Mouse (Mus musculus): ENCODE results near the gene Olfr62.

The Olfr62 gene

DNA sequence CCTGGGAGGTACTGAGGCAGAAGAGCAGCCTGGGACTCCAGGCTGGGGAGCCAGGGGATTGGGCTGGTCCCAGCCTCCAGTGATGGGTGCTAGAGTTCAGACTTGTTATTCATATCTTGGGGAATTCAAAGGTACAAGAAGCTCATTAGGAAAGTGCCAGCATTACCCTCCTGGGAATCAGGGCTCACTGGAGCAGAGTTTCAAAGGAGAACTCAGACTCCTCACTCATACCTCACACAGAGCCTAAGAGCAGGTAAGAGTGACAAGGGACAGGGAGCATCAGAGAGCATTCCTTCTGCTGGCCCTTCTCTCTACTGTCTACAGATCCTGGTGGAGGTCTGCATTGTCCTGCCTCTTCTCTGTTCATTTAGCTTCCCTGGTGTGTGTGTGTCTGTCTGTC, at the start of gene Olfr62:
Olfr62 (plus strand) TSS at position 301 of the 400 bp plus-strand sequence.
- DNase-seq: no peak

DNA sequence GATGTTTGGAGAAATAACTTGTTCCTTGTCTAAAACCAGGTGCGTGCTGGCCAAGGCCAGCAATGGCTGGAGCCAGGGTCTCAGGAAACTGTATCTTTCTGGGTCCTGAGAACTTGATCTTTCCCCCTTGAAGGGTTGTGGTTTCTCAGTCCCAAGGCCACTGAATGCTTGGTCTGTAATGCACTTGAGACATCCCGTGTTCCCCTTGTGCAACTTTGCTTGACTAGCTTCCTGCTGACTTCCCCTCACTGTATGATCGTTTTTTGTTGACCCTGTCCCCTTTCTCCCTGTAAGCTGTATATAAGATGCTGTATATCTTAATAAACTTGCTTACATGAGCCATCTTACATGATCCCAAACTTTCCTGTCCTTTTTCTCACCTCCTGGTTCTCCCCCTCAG, 48.9 kb upstream of the Olfr62 start:
- DNase-seq: no peak

DNA sequence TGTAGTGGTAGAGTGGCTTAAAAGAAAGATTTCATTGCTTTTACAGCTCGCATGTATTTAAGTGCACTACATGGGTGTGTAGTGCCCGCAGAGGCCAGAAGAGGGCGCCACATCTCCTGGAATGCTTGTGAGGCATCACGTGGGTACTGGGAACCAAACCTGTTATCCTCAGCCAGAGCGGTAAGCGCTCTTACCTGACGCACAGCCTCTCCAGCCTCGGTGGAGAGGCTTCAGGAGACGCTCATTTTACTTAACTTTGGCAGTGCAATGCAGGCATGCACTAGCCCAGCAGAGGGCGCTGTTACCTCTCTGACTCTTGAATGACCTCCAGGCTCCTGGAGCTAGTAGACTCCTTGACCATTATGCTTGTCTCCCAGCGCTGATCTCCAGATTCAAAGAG, 46.1 kb upstream of the Olfr62 start:
- DNase-seq: peak; percentile 66 to 69

DNA sequence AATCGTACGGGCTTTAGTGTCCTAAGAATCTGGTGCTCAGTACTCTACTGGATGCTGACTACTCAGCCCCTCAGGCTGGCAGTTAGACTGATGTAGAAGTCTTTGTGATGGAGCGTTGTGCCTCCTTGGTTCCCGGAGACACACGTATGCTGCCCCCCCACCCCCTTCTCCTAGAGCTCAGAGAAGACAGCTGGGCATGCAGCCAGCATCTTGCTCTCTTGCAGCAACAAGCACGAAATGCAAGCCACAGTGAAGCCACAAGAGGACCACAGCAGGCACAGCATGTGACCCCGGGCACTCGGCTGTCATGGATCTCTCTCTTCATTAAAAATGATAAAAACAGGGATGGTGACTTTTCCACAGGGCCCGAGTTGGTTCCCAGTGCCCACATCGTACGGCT, 43.3 kb upstream of the Olfr62 start:
- no peak for DNase-seq

DNA sequence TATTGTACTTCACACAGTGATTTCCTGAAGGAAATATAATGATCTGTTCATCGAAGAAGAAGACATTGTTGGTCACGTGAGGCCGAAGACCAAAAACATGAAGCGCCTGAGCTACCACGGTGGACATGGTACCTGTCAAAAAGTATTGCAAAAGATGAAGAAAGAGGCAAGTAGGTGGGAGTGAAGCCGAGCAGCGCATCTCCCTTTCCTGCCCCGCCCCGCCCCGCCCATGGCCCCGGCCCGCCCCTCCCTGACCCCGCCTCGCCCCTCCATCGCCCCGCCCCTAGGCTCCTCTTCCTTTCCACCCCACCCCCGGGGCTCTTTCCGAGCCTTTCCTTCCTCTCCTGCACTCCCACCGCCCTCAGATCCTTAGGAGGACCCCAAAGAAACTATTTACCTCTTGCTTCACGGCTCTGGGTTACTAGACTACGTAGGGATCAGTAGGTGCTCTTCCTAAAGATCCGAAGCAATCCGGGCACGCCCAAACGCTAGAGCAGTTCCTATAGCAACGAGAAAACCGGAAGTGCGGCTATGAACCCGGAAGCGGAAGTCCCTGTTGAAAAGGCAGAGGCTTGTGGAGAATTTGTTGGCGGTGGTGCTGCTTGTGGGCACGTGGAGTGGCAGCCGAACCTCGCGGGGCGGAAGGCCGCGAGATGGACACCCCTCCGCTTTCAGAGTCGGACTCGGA, 38.3 kb upstream of the Olfr62 start, which contains the start of the genes Cfap57 and Ebna1bp2:
Cfap57 (minus strand) TSS at position 499 of the 688 bp plus-strand sequence.
Ebna1bp2 (plus strand) TSS at position 521 of the 688 bp plus-strand sequence.
- peak; percentile 91 to 92 for DNase-seq

DNA sequence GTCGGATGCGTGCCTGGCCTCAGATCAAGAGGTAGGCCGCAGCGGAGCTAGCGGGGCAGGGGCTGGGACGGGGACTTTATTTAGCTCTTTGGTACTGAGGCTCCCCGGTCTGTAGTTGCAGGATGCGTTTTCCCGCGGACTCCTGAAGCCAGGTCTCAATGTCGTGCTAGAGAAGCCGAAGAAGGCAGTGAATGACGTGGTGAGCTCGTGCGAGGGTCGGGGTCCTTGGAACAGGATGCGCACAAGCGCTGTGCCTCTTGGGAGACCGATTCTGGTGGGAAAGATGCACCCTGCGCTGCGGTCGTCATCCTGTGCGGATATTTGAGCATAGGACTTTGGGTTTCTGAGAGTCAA, 37.8 kb upstream of the Olfr62 start:
- DNase-seq: no peak

DNA sequence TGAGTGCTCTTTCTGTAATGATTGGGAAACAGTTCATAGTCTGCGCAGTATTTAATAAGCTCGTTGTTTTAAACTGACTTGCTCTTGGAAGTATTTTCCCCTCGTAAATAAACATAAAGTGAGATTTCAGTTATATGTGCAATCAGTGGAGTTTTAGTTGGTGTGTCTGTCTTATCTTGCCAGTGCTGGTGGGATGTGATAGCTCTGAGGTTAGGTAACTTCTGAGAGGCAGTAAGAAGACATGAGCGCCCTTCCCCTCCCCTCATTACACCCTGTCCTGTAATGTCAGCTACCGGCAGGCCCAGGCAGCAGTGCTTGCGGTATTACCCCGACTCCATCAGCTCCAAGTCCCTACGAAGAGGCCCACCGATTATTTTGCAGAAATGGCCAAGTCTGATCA, 37.0 kb upstream of the Olfr62 start:
- no peak for DNase-seq

DNA sequence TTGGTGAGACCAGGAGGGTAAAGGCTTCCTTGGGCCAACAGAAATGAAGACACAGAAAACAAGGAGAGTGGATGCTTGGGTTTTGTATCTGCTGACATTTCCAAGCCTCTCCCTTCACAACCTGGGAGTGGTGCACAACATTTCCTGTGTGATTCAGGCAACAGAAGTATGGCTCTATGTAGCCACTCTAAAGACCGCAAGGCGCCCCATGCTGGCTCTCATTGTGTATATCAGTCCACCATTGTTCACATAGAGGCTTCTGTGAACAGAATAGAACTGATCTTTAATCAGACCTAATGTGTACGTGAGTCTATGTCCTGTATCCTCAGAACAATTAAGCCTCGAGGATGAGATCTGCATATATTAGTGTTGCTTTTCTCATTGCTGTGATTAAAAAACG, 28.5 kb upstream of the Olfr62 start:
- no peak for DNase-seq

DNA sequence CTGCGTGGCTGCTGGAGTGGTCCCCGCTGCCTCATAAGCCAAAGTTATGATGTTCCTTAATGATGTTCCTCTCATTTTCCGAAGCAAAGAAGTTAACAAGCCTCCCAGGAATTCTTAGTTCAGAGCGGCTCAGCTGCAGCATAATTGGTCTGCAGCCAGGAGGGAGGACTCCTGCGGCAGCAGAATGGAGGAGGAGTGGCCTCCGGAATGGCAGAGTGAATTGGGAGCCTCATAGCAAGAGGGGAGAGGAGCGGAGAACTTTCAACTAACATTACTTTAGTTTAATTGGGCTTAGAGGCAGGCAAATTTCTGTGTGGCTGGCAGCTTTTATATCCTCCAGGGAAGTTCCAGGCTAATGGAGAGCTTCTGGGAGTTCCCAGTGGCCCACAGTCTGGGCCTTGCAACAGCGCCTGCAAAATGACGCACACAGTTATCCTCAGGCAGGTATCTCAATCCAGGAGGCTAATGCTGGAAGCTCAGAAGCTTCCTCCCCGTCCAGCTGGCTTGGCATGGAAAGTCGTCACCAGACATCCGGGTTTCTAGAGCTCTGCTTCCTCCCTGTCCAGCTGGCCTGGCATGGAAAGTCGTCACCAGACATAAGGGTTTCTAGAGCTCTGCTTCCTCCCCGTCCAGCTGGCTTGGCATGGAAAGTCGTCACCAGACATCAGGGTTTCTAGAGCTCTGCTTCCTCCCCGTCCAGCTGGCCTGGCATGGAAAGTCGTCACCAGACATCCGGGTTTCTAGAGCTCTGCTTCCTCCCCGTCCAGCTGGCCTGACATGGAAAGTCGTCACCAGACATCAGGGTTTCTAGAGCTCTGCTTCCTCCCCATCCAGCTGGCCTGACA, 16.2 kb upstream of the Olfr62 start:
- peak in 1 of 2 experiments; percentile 33 for DNase-seq

DNA sequence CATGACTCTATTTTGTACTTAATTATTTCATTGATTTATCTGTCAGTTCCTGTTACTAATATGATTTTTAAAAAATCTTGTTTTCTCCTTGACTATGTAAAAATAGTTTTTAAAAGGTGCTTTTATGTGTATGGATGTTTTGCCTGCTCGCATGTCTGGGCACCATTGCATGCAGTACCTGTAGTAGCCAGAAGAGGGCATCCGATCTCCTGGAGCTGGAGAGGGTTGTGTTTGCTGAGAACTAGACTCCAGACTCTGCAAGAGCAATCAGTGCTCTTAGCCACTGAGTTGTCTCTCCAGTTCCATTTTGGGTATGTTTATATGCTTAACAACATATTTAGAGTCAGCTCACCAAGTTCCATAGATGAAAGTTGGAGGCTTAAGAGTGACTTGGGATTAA, 13.5 kb upstream of the Olfr62 start:
- DNase-seq: peak in 1 of 2 experiments; percentile 52

DNA sequence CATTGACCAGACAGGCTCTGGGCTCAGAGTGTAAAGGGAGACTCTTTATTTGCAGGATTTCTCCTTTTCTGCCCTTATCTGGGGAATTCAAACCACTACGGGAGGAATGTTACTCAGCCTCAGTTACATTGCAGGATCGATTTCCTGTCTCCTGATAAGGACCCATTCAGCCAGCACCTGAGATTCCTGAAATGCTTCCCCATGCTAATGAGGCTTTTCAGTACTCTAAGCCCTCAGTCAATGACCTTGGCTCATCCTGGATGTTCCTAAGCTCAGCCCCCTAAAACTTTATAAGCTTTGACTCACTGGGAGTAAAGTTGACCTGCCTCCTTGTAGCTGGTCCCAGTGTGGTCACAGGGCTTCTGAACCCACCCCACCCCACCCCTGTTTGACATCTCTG, 28.3 kb downstream of the Olfr62 start:
- DNase-seq: no peak

DNA sequence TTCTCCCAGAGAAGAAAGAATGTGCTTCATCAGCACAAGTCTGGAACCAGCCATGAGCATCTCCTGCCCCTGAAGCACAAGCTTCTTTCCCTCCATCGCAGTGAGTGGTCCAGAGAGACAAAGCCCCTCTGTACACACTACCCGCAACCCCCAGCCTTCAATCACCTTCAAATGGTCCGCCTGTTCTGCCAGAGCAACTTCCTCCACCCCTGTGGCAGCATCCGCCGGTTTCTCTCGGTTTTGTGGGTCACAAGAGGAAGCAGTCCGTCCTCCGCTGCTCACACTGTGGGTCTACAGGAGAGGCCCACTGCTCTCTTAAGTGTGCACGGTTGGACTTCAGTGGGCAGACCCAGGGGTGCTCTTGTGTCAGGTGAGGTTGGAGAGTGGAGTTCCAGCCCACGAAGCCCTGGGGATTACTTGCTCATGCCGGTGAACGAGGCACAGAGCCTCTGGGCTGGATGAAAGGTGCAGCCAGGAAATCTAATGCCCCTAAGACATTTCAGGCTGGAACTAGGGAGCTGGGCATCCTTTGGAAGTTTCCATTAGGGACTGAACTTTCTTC, 33.7 kb downstream of the Olfr62 start, which contains the start of gene Olfr1342:
Olfr1342 (minus strand) TSS at position 345 of the 562 bp plus-strand sequence.
- no peak for DNase-seq

DNA sequence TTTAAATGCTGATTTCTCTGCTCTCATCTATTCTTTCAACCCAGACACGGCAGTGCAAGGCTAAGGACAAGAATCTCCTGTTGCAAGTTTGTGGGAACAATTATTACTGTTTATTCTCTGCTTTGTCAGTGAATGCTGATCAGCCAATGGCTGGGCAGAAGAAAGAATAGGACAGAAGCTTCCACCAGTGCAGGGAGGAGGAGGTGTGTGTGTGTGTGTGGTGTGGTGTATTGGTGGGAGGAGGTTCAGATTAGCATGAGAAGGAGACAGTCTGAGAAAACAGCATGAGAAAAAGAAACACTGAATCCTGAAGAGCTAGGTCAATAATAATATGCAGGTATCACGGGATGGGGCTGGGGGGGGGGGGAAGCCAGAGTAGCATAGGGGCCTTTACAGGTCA, 35.1 kb downstream of the Olfr62 start:
- DNase-seq: no peak

DNA sequence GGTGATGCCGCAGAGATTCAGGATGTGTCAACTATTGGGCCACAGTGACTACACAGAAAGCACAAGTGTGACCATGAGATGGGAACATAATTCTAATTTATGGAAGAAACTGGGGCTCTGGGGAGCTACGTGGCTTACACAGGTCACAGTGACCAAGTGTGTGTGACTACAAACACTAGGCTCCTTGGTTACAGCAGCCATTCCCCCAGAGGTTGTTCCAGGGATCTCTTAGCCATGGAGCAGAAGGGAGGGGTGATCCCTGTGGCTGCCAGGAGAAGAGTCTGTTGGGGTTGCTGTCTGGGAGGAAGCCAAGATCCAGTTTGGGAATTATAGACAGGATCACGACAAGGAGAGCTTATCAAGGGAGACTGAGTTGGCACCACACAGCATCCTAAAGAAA, 44.5 kb downstream of the Olfr62 start, which contains the start of gene Olfr1341:
Olfr1341 (plus strand) TSS at position 301 of the 400 bp plus-strand sequence.
- no peak for DNase-seq

DNA sequence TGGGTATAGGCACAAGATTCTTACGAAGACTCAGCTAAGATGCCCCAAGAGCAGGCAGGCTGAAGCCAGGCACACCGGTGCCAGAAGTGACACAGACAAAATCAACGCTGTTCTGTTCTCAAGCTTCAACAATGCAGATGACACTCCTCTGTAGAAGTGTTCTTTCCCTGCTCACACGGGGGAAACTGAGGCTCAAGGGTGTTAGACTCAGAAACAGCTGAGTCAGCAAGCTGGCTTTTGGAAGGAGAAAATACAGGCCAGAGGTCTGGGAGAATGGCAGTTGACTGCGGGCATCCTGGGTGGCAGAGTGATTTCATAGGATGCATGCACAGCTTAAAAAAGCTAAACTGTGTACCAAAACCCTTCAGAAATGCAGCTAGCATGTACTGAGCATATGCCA, 49.3 kb downstream of the Olfr62 start:
- DNase-seq: no peak

DNA sequence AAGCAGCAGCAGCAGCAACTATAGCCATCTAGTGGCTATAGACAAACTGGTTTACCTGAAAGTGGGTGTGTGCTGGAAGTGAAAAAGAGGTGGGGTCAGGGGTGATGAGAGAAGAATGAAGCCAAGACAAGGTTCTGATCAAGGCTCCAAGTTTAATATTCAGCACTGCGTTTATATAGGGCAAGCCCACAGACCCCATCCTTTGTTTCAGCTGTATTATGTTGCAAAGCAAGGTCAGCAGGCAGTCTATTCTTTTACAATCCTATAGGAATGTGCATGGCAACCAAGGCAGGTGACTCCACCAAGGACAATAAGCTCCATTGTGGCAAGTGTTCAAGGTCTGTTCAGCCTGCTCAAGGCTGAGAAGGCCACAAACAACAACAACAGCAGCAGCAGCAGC, 52.9 kb downstream of the Olfr62 start:
- no peak for DNase-seq

Data from lung, postnatal 4 days (tissue).